Mouse (Mus musculus) liver, postnatal 0 days (tissue): ENCODE data around the gene Samd8.

ENCODE experiments used
- CTCF ChIP-seq: sonication (generic); IDR thresholded peaks from 2 replicates; pipeline ENCODE4 v1.5.1; 2016; ENCODE audit warnings: antibody characterized with exemption, low read depth
- EP300 ChIP-seq: IDR thresholded peaks from 2 replicates; pipeline ENCODE4 v1.6.1; 2016; ENCODE audit warnings: antibody characterized with exemption, low read depth, mild to moderate bottlenecking

- TF ChIP-seq CTCF, result no peak
- no peak for TF ChIP-seq EP300
Measured at GRCm38 (mm10) chr14:21761560-21761959, 11.2 kb downstream of the Samd8 start.
